Mouse (Mus musculus): Measurements from ENCODE around the gene Nr1d1. TPM values are rescaled to one million over a fixed set of nuclear protein-coding genes. Genes with fewer than 3 reads are reported as not detected.
A peak's percentile ranks its signal among the peaks of the same experiment; 100 is the strongest.

Nr1d1 gene
- total and polyA plus RNA-seq, 2 experiments from 2014 or later = 7.5 to 13.5 TPM

GRCm38 (mm10) chr11:98754621-98755181, 20.4 kb downstream of the Nr1d1 start:
- H3K27ac ChIP-seq = peak overlapping the region; percentile 79
- H3K9ac ChIP-seq (replicated peaks; ENCODE audit: low read length) = no peak overlapping the region
- H3K27me3 ChIP-seq (ENCODE audit: insufficient read depth, low read length) = no peaks in the 10 kb centered on the region
- WGBS = 24% methylated on average over 7 of the region's 7 CpGs
- peaks cover 21% of the 10 kb centered on the region for H3K36me3 ChIP-seq (ENCODE audit: insufficient read depth, low read length)
- H3K9me3 ChIP-seq (ENCODE audit: low read length) = no peaks in the 10 kb centered on the region
- peak; percentile 87 for DNase-seq (ENCODE audit: low spot score)
- peak; percentile 58 for ATAC-seq
- H3K4me3 ChIP-seq (ENCODE audit: low read length) = no peak overlapping the region
- TF ChIP-seq CTCF (IDR thresholded peaks at IDR 0.05; ENCODE audit: low read depth) = peak; percentile 100
- peaks cover 37% of the 10 kb centered on the region for H3K4me1 ChIP-seq (ENCODE audit: insufficient read depth, low read length)
- H3K4me2 ChIP-seq (ENCODE audit: low read depth, low read length) = no peak overlapping the region

GRCm38 (mm10) chr11:98754151-98754620, 20.9 kb downstream of the Nr1d1 start:
- DNase-seq (ENCODE audit: low spot score) = peak; percentile 81
- H3K9ac ChIP-seq (replicated peaks; ENCODE audit: low read length) = no peak overlapping the region

GRCm38 (mm10) chr11:98753264-98753663, 21.9 kb downstream of the Nr1d1 start:
- no peaks in the 10 kb centered on the region for H3K9me3 ChIP-seq (ENCODE audit: low read length)
- ATAC-seq = no peak
- WGBS = 85% methylated on average over 5 of the region's 5 CpGs
- H3K4me2 ChIP-seq (ENCODE audit: low read depth, low read length) = no peak overlapping the region
- no peak overlapping the region for H3K9ac ChIP-seq (replicated peaks; ENCODE audit: low read length)
- no peak overlapping the region for H3K4me3 ChIP-seq (ENCODE audit: low read length)
- peak overlapping the region; percentile 79 for H3K27ac ChIP-seq
- TF ChIP-seq CTCF (IDR thresholded peaks at IDR 0.05; ENCODE audit: low read depth) = no peak
- no peak for DNase-seq (ENCODE audit: low spot score)
- peaks cover 21% of the 10 kb centered on the region for H3K36me3 ChIP-seq (ENCODE audit: insufficient read depth, low read length)
- H3K27me3 ChIP-seq (ENCODE audit: insufficient read depth, low read length) = no peaks in the 10 kb centered on the region
- H3K4me1 ChIP-seq (ENCODE audit: insufficient read depth, low read length) = peaks cover 51% of the 10 kb centered on the region

More at GRCm38 (mm10) chr11:98754151-98754620, 20.9 kb downstream of the Nr1d1 start:
- Histone ChIP-seq H3K4me1 (ENCODE audit: insufficient read depth, low read length) (peaks cover 41% of the 10 kb centered on the region), H3K4me3 (ENCODE audit: low read length) (no peak overlapping the region), H3K4me2 (ENCODE audit: low read depth, low read length) (no peak overlapping the region), H3K27ac (peak overlapping the region; percentile 79), H3K27me3 (ENCODE audit: insufficient read depth, low read length) (no peaks in the 10 kb centered on the region), H3K9me3 (ENCODE audit: low read length) (no peaks in the 10 kb centered on the region), H3K36me3 (ENCODE audit: insufficient read depth, low read length) (peaks cover 21% of the 10 kb centered on the region)
- TF ChIP-seq CTCF (IDR thresholded peaks at IDR 0.05; ENCODE audit: low read depth) = no peak
- 42% methylated on average over 9 of the region's 9 CpGs for WGBS
- peak; percentile 57 for ATAC-seq

- H3K4me2 ChIP-seq (ENCODE audit: low read depth, low read length) = no peak overlapping the region
- DNase-seq (ENCODE audit: low spot score) (no peak), ATAC-seq (no peak)
- H3K4me1 ChIP-seq (ENCODE audit: insufficient read depth, low read length) = peaks cover 56% of the 10 kb centered on the region
- TF ChIP-seq CTCF (IDR thresholded peaks at IDR 0.05; ENCODE audit: low read depth) = no peak
- no peak overlapping the region; the same call in 1 of the 2 replicates for H3K9ac ChIP-seq (replicated peaks; ENCODE audit: low read length)
- peaks cover 19% of the 10 kb centered on the region for H3K36me3 ChIP-seq (ENCODE audit: insufficient read depth, low read length)
- H3K4me3 ChIP-seq (ENCODE audit: low read length) = no peak overlapping the region
- peak overlapping the region; percentile 95; the same call in 1 of the 2 replicates for H3K27ac ChIP-seq
- no peaks in the 10 kb centered on the region for H3K27me3 ChIP-seq (ENCODE audit: insufficient read depth, low read length)
- 72% methylated on average over 10 of the region's 10 CpGs for WGBS
- no peaks in the 10 kb centered on the region for H3K9me3 ChIP-seq (ENCODE audit: low read length)
Observed at GRCm38 (mm10) chr11:98752562-98753140, 22.5 kb downstream of the Nr1d1 start.

- Histone ChIP-seq H3K4me3 (ENCODE audit: low read length) (no peak overlapping the region), H3K27ac (peak overlapping the region; percentile 95), H3K9ac (replicated peaks; ENCODE audit: low read length) (peak overlapping the region; percentile 37), H3K27me3 (ENCODE audit: insufficient read depth, low read length) (no peaks in the 10 kb centered on the region), H3K9me3 (ENCODE audit: low read length) (no peaks in the 10 kb centered on the region), H3K4me1 (ENCODE audit: insufficient read depth, low read length) (peaks cover 67% of the 10 kb centered on the region), H3K36me3 (ENCODE audit: insufficient read depth, low read length) (peaks cover 11% of the 10 kb centered on the region), H3K4me2 (ENCODE audit: low read depth, low read length) (peak overlapping the region; percentile 61)
- 6% methylated on average over 6 of the region's 6 CpGs for WGBS
- DNase-seq (ENCODE audit: low spot score) (no peak), ATAC-seq (no peak)
- TF ChIP-seq CTCF (IDR thresholded peaks at IDR 0.05; ENCODE audit: low read depth) = no peak
Observed at GRCm38 (mm10) chr11:98751221-98751782, 23.8 kb downstream of the Nr1d1 start.

- no peaks in the 10 kb centered on the region for H3K27me3 ChIP-seq (ENCODE audit: insufficient read depth, low read length)
- DNase-seq (ENCODE audit: low spot score) (peak; percentile 94), ATAC-seq (peak; percentile 77)
- H3K4me3 ChIP-seq (ENCODE audit: low read length) = no peak overlapping the region; the same call in 1 of the 2 replicates
- peak overlapping the region; percentile 61 for H3K4me2 ChIP-seq (ENCODE audit: low read depth, low read length)
- 9% methylated on average over 17 of the region's 17 CpGs for WGBS
- peak; percentile 10; the same call in 1 of the 2 replicates for TF ChIP-seq CTCF (IDR thresholded peaks at IDR 0.05; ENCODE audit: low read depth)
- no peaks in the 10 kb centered on the region for H3K9me3 ChIP-seq (ENCODE audit: low read length)
- H3K27ac ChIP-seq = peak overlapping the region; percentile 95
- peaks cover 74% of the 10 kb centered on the region for H3K4me1 ChIP-seq (ENCODE audit: insufficient read depth, low read length)
- peaks cover 8% of the 10 kb centered on the region for H3K36me3 ChIP-seq (ENCODE audit: insufficient read depth, low read length)
- peak overlapping the region; percentile 37 for H3K9ac ChIP-seq (replicated peaks; ENCODE audit: low read length)
Observed at GRCm38 (mm10) chr11:98750351-98751201, 24.6 kb downstream of the Nr1d1 start.

Measured in hindbrain, postnatal 0 days (tissue).